Mouse (Mus musculus) heart, postnatal 4 days (tissue): ENCODE results near the gene Trappc5. TPM values are rescaled to one million over a fixed set of nuclear protein-coding genes. Genes with fewer than 3 reads are reported as not detected.
A peak's percentile ranks its signal among the peaks of the same experiment; 100 is the strongest.

Experiments used
- DNase-seq: peaks from one replicate; pipeline ENCODE4 v3.0.0; 2021
- total RNA-seq, 2 experiments: library from RNA; stranded (reverse); gene quantifications; 2 replicates each; pipeline ENCODE4 v1.2.3; 2021

The Trappc5 gene
- 10 to 100 TPM; 16.8 to 19.8 TPM for total RNA-seq

DNA sequence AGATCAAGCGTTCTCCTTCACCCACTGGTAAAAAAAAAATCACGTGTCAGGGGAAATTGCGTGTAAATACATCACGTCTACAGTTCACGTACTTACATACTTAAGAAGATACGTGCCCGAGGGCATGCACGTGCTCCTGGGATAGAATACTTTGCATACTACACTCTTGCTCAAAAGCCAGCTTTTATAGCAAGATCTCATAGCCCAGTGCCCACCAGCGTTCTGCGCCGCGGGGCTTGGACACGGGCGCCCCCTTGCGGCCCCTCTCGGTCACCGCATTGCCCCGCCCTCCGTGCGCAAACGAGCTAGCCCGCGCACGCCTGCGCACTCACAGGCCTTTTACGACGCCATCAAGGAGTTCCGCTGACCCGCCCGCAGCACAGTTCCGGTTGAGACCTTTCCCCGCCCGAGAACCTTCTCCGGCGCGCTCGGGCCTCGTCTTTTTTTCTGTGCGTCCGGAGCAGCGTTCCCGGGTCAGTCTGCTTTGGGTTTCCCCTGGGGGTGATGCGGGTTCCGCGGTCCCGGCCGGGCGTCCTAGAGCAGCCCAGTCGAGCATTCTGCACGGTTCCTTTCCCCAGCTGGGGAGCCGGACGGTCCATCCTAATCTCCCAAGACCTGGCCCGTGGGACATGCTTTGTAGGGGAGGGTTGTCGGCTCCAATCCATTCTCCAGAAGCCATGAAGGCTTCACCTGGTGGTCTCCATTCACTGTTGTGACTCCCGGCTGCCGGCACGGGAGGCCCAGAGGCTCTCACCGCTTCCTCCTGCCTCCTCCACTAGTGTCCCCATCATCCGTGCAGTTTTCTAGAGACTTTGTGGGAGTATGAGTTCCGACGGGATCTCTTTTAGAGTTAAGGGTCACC, at the start of gene Trappc5:
TSS of gene Trappc5 (plus strand) at position 169 of the 862 bp plus-strand sequence.
- peak; percentile 95 for DNase-seq

DNA sequence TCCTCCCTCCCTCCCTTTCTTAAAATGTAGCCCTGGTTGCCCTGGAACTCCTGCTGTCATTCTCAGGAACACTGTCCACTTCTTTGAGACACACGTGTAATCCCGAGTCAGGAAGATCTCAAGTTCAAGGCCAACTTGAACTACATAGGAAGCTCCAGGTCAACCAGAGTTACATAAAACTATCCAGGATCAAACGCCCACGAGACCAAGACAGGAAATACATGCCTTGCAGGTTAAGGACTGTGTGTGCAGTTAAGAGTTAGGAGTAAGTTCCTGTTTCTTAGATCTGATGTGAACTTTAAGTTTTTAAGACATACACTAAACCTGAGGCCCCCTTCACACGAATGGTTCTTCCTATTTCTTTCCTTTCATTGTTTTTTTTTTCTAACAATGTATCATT, 49.1 kb upstream of the Trappc5 start:
- no peak for DNase-seq

DNA sequence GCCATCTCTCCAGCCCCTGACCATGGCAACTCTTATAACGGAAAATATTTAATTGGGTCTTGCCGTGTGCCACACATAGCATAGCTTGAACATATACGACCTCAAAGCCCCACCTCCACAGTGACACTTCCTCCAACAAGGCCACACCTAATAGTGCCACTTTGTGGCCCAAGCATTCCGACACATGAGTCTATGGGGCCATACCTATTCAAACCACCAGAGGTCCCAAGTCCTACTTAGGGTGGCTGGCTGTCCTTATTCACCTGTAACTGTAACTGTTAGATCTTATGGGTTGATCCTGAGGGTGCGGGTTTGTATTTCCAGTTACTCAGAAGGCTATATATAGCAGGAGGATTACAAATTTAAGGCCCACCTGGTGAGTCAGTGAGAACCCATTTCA, 48.1 kb upstream of the Trappc5 start:
- peak; percentile 38 for DNase-seq

DNA sequence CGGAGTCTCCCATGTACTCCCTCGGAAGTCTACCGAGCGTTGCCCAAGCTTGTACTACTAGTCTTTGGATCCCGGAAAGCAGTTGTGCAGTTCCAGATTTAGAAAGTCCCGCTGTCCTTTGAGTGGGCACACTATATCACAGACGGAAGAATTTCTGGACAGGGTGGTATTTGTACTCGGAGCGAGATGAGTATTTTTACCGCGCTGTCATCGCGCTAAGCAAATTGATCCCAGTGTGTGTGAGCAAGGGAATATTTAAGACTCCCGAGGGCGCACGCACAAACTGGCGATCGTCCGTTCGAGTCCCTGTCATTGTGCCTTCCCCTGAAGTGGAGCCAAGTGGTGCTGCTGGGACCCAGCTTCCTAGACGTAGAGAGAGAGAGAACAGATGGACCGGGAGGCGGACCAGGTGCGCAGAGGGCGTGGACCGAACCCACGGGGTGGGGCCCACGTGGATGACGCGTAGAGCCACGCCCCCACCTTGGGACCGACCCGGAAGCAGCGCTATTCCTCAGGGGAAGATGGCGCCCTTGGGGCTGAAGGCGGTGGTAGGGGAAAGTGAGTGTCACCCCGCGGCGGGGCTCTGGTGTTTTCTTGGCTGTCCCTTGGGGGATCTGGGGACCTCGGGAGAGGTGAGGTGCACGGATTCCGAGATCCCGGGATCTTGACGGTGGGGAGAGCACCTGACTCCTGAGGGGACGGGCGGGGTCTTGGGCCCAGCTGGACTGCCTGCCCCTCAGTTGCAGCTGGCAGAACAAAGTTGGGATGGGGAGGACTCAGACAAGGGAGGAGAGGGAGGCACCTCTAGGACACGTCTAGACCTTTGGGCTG, 45.2 kb upstream of the Trappc5 start, which contains the start of gene Stxbp2:
TSS of gene Stxbp2 (plus strand) at position 309 of the 831 bp plus-strand sequence.
- DNase-seq = peak; percentile 60

DNA sequence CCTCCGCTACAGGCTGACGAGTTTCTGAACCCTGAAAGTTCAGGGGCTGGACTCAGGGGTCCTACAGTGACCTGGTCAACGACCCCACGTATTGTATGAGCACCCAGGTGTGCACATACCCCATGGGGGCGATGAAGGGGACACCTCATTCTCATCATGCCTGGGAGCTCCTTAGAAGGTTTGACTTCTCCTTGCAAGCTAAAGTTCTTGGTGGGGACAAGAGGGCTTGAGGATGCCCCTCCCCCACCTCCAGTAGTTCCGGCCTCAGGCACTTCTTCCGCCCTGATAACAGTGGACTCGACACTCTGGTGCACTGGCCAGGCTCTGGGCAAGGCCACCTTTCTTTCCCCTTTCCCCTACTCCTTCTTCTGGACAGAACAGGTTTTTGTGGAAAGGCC, 44.6 kb upstream of the Trappc5 start:
- DNase-seq = no peak

DNA sequence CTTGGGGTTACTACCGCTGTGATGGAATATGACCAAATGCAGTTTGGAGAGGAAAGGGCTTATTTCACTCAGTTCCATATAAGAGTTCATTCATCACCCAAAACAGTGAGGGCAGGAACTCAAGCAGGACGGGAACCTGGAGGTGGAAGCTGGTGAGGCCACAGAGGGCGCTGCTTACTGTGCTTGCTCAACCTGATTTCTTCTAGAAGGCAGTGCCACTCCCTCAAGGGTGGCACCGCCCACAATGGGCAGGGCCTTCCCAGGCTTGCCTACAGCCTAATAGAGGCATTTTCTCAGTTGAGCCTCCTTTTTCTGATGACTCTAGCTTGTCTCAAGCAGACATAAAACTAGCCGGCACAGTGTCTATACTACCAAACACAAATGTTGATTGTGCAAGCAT, 30.3 kb upstream of the Trappc5 start:
- peak; percentile 37 for DNase-seq

DNA sequence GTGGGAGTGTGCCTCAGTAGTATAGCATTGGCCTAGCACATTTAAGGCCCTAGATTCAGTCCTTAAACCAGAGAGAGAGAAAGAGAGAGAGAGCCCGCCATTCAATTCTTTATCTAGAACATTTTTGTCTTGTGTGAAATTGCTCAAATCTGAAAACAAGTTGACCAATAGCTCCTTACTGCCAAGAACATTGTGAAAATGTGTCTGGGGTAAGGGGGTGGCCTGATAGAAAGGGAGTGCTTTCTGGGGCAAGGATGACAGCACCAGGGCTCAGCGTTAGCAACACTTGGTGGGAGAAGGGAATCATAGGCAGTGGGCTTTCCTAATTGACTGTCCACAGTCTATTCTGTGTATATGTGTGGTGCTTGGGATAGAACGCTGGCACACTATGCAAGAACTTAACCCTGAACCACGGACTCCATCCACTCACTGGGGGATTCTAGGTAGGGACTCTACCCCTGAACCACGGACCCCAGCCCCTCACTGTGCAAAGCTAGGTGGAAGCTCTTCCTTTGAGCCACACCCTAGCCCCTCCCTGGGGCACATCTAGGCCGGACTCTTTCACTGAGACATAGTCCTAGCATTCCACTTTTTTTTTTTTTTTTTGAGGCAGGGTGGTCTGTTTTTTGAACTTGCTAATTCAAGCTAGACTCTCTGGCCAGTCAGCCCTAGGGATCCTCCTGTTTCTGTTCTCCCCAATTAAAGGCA, 29.1 kb upstream of the Trappc5 start:
- no peak for DNase-seq

DNA sequence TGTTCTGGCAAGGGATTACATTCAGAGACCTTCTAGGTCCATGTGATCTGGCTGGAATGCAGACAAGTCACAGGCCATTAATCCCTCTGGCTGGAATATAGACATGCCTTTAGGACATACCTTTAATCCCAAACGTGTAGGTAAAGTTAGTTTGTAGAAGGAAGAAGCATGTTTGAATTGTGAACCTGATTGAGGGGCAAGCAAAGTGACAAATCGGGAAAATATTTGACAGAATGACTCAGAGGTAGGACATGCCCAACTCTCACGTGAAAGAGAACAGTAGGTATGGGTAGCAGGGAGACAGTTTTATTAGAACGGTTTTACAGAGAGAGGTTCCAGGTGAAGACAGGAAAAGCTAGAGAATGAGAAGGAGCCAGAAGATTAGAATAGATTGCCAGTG, 28.5 kb upstream of the Trappc5 start:
- DNase-seq = no peak

DNA sequence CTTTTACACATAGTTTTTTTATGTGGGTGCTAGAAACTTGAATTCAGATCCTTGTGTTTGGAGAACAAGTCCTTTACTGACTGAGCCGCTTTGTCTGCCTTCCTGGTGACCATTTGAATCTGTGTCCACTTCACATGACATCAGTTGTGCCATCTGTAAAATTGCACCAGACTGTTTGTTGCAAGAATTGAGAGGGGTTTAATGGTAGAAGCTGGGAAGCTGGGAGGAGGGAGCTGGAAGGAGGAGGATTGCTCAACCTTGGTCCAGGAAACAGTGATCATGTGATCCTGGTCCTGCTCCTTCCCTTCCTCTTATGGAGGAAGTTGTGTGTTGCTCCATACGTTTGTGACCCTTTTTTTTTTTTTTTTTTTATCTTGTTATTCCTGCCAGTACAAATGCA, 27.8 kb upstream of the Trappc5 start:
- no peak for DNase-seq

DNA sequence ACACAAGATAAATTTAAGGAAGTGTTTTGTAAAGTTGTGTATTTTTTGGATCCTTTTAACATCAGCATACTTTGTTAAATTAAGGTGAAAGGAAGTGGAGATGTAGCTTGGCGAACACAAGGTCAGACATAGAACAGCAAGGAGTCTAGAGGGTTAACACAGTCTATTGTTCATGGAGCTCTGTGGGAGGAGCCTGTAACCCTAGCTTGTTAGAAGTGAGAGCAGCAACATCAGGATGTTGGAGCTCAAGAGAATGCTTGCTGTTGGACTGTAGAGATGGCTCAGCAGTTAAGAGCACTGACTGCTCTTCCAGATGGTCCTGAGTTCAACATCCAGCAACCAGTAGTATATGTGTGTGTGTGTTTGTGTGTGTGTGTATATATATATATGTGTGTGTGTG, 27.1 kb upstream of the Trappc5 start:
- no peak for DNase-seq

DNA sequence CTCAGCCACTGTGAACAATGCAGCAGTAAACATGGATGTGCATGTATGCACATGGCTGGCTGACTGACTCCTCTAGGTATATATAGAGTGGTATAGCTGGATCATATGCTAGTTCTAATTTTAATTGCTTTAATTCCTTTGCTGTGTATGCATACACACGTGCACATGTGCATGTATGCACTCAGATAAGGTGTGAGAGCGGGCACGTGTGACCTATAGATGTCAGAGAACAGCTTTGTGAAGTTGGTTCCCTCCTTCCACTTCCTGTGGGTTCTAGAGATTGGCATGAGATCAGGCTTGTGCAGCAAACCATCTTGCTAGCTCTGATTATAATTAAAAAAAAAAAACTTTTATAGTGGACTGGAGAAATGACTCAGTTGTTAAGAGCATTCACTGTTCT, 23.3 kb upstream of the Trappc5 start:
- no peak for DNase-seq

DNA sequence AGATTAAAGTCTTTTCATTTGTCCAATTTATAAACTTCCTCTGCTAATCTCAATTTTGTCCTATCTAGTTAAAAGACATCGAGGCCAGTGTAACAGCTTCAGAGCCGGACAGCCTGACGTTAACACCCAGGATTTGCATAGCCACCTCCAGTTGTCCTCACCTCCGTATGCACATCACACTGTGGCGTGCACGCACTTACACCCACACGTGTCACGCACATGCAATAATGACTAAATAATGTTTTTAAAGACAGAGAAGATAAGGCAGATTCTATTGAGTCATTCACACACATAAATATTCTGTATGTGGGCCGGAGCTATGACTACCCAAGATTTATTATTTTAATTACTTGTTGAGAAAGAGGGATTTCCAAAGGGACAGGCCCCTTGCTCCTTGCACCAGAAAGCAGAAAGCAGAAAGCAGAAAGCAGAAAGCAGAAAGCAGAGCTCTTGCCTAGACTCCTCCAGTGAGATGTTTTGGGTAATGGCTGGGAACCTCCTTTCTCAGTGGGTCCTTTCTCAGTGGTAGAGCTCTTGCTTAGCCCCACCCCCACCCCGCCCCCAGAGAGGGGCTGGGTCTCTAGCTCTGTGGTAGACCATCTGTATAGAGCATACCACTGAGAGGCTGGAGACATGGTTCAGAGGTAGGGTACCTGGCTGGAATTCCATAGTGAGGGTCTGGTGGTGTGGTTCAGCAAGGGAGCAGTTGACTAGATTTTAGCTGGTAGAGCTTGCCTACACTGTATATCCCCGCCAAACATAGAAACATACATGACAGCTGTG, 21.2 kb upstream of the Trappc5 start:
- DNase-seq = no peak

DNA sequence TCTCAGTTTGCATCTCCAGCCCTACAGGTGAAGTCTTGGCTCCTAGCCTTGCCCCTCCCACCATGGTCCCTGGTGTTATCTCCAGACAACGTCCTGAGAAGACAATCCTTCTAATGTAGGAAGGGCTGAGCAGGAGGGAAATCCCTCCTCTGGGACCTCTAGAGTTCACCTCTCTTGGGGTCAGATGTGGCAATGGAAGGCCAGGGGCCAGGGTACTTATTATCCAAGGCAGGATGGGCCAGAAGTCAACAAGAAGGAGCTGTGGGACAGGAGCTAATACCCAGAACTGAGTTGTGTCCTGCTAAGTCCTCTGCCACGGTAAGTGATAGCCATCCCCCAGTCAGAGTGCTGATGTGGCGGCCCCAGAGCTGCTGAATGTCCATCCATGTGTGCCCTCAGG, 20.6 kb upstream of the Trappc5 start, which contains the start of gene Retn:
TSS of gene Retn (plus strand) at position 245 of the 400 bp plus-strand sequence.
- DNase-seq = no peak

DNA sequence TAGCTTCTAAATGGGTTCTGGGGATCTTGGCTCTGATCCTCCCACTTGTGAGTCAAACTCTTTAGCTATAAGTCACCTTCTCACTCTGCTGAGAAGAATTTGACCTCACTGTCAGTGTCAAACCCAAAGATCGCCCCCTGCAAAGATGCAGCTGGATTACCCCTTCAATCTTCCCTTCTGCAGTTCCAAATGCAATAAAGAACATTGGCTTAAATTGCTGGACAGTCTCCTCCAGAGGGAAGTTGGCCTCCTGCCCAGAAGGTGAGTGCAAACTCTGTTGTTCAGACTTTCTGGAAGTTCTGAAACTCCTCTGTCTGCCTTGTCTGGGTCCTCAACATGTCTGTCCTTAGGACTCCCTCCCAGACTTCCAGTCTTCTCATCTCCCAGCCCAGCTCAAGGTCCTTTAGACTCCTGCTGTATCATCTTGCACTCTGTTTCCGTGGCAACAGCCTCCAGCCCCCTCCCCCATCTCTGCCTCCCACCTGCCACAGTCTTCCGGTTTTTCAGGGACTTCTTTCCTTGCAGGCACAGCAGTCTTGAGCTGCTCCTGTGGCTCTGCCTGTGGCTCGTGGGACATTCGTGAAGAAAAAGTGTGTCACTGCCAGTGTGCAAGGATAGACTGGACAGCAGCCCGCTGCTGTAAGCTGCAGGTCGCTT, 19.2 kb upstream of the Trappc5 start:
- no peak for DNase-seq

DNA sequence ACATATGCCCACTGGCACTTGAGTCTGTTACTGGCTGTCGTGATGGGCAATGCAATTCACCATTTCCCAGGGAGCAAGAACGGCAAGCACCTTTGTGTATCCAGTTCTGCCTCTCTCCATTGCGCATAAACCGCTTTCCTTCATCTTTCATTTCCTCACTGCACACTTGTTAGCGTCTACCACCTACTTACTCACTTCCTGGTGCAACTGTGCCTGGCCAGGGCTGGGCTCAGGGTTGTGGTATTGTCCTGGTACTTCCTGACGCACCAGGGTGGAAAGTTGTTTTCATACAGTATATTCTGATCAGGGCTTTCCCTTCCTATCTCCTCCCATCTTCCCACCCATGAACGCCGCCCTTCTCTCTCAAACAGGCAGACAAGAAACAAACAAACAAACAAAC, 15.2 kb upstream of the Trappc5 start:
- DNase-seq = no peak

DNA sequence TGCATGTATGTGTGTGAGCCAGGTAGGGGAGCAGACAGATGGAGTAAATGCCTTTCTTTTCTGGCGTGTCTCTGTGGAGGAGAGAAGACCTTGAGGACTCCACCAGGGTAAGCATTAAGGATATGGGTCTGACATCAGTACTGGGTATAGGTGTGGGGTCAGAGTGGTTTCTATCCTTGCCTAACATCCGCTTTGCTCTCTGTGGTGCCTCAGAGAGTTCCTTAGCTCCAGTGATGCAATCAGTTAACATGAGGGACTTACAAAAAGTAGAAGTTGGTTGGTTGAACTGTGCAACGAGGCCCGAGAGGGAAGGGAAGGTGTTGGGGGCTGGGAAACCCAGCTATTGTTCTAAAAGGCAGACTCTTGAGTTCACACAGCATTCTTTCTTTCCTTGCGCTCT, 11.7 kb upstream of the Trappc5 start:
- no peak for DNase-seq

DNA sequence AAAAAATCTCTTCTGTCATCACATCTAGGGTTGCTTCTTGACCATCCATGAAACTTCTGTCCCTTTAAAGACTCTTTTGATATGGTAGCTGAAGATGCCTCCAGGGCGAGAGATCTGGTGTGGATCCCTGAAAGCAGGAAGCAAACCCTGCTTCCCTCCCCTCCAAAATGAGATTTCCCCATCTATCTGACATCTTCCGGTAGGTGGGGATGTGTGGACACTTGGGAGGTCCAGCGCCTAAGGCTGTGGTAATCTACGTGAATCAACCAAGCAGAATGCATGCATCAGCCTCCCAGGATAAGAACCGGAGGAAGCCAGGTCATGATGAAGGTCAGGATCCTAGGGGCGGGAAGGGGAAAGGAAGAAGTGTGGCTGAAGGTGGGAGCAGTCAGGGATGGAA, 10.6 kb upstream of the Trappc5 start, which contains the start of gene Mcemp1:
TSS of gene Mcemp1 (plus strand) at position 248 of the 400 bp plus-strand sequence.
- DNase-seq = no peak

DNA sequence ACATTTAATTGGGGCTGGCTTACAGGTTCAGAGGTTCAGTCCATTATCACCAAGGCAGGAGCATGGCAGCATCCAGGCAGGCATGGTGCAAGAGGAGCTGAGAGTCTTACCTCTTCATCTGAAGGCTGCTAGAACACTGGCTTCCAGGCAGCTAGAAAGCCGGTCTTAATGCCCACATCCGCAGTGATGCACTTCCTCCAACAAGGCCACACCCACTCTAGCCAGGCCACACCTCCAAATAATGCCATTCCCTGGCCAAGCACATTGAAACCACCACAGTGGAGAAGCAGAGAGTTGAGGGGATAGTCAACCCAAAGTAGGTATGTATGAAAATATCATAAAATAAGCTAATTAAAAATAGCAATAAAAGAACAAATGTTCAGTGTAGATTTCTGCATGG, 5.7 kb upstream of the Trappc5 start:
- DNase-seq = no peak

DNA sequence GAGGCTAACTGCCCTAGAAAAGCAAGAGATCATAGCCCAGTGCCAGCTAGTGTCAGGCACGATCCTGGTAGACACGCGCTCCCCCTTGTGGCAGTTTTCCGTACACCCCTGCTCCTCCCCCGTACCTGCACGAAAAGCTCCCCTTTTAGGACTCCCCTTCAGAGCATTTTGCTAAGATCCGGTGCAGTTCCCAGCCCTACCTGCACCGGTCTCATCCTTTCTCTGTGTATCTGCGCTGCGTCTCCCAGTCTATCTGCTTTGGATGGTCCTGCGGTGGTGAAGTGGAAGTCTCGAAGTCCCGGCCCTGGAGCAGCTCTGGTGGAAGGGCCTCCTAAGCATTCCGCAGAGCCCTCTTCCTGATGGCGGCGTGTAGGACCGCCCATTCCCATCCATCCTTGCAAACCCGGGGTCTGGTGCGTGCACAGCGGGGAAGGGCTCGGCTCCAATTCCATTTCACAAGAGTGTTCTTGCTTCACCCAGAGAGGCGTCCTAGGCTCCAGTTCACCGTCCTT, 4.1 kb upstream of the Trappc5 start, which contains the start of gene Fcor:
TSS of gene Fcor (minus strand) at position 383 of the 512 bp plus-strand sequence.
- DNase-seq = peak; percentile 84

DNA sequence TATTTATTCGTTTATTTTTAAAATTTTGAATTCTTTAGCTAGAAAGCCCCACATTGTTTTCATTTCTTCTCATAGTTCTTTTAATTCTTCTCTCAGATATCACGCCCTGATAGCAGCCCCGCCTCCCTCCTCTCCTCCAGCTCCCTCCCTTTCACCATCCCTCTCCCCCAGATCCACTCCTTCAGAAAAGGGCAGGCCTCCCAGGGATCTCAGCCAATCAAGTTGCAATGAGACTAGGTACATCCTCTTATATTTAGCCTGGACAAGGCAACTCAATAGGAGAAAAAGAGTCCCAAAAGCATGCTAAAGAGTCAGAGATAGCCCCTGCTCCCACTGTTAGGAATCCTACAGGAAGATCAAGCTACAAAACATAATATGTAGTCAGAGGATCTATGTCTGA, 1.4 kb upstream of the Trappc5 start:
- DNase-seq = no peak

DNA sequence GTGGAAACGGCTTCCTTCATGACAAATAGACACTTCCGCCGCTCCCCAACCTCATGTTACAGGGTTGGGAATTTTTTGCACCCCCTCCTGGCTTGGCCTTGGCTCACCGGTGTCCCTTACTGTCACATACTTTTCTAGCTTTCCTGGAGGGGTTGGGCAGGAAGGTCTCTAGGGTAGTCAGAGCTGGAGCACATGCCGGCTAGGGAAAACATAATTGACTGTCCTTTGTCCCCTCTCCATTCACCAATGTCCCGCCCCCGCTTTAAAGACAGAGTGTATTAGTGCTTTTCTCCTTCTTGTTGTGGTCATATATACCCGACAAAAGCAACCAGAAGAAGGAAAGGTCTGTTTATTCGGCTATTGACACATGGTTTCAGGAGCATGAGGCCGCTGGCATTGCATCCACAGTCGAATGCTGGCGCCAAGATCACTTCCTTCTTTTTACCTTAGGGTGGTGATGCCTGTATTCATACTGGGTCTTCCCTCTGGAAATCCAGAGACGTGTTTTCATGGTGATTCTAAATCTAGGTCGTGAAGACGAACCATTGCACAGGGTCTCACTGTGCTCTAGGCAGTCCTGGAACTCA, 987 bp downstream of the Trappc5 start:
- DNase-seq = no peak
